Comparison of ENCODE assay signal across 8 mouse cellular contexts in genomic region chrX:7696954-7697381, GRCm38 (mm10). TPM values are rescaled to one million over a fixed set of nuclear protein-coding genes. Genes with fewer than 3 reads are reported as not detected.
DNase-seq lines count a peak whose midpoint lies in the region; ATAC-seq lines count a peak whose summit lies in the region.

TSS of gene Gpkow (plus strand) at chrX:7697131.

- peak; percentile 80 for DNase-seq in c-Kit-negative CD71-positive TER-119-positive erythroid progenitor cells, embryonic 14.5 days (ENCODE audit: low read depth, low spot score)
- peak; percentile 76 for DNase-seq in fibroblast of lung, adult 2 months (ENCODE audit: low read depth)
- peak; percentile 90 for DNase-seq in kidney, postnatal 14 days
- DNase-seq in liver, embryonic 13.5 days: peak; percentile 80
- peak; percentile 72 for DNase-seq in neural tube, embryonic 10.5 days (ENCODE audit: extremely low spot score, low spot score)

- WGBS in heart, embryonic 14.5 days: 13% methylated on average over 33 of the region's 33 CpGs
- 5% methylated on average over 33 of the region's 33 CpGs for WGBS in liver, embryonic 13.5 days (ENCODE audit: insufficient replicate concordance)
- WGBS in stomach, embryonic 16.5 days: 6% methylated on average over 33 of the region's 33 CpGs

- H3K9ac ChIP-seq in heart, embryonic 14.5 days (ENCODE audit: low read length): peak within 1 kb of the TSS; percentile 76
- peak within 1 kb of the TSS; percentile 80 for H3K9ac ChIP-seq in liver, embryonic 13.5 days
- H3K9ac ChIP-seq in stomach, embryonic 16.5 days (ENCODE audit: low read length): peak within 1 kb of the TSS; percentile 78

- peak; percentile 96 for ATAC-seq in CD4-positive, CD25-positive, alpha-beta regulatory T cell, adult 4 months
- peak; percentile 88 for ATAC-seq in heart, embryonic 14.5 days (ENCODE audit: insufficient number of reproducible peaks, insufficient read depth, low FRiP score, low read depth)
- peak; percentile 94 for ATAC-seq in liver, embryonic 13.5 days (ENCODE audit: low read depth)
- peak; percentile 95 for ATAC-seq in stomach, embryonic 16.5 days (ENCODE audit: insufficient read depth, low FRiP score)

- H3K27me3 ChIP-seq in heart, embryonic 14.5 days (ENCODE audit: control insufficient read depth, insufficient read depth, low read length): no peaks in the 10 kb centered on the region
- no peaks in the 10 kb centered on the region for H3K27me3 ChIP-seq in liver, embryonic 13.5 days
- H3K27me3 ChIP-seq in stomach, embryonic 16.5 days (ENCODE audit: control insufficient read depth, insufficient read depth, low read length): no peaks in the 10 kb centered on the region

- peak within 1 kb of the TSS; percentile 58 to 63 for H3K4me3 ChIP-seq in heart, embryonic 14.5 days (ENCODE audit: control insufficient read depth in 1 of 2, insufficient read depth in 1 of 2, low read depth in 1 of 2, low read length in 2 of 2)
- peak within 1 kb of the TSS; percentile 72 for H3K4me3 ChIP-seq in liver, embryonic 13.5 days (replicated peaks)
- H3K4me3 ChIP-seq in stomach, embryonic 16.5 days (replicated peaks; ENCODE audit: low read length): peak within 1 kb of the TSS; percentile 62

- H3K9me3 ChIP-seq in heart, embryonic 14.5 days (ENCODE audit: control insufficient read depth, low read length): no peaks in the 10 kb centered on the region
- no peaks in the 10 kb centered on the region for H3K9me3 ChIP-seq in liver, embryonic 13.5 days (replicated peaks)
- no peaks in the 10 kb centered on the region for H3K9me3 ChIP-seq in stomach, embryonic 16.5 days (replicated peaks; ENCODE audit: control insufficient read depth, low read length)

- H3K27ac ChIP-seq in heart, embryonic 14.5 days (replicated peaks in 1 of 2; ENCODE audit: control insufficient read depth in 1 of 2, insufficient read depth in 1 of 2, low read depth in 2 of 2, low read length in 2 of 2): no peak within 1 kb of the TSS; a peak in 1 of 4 replicates
- H3K27ac ChIP-seq in liver, embryonic 13.5 days: peak within 1 kb of the TSS; percentile 64
- H3K27ac ChIP-seq in stomach, embryonic 16.5 days (ENCODE audit: low read length): no peak within 1 kb of the TSS

- peak within 1 kb of the TSS; percentile 67 for H3K4me2 ChIP-seq in heart, embryonic 14.5 days (ENCODE audit: low read length)
- peak within 1 kb of the TSS; percentile 73 for H3K4me2 ChIP-seq in liver, embryonic 13.5 days
- H3K4me2 ChIP-seq in stomach, embryonic 16.5 days (ENCODE audit: low read depth, low read length): peak within 1 kb of the TSS; percentile 55

- H3K36me3 ChIP-seq in heart, embryonic 14.5 days (ENCODE audit: control insufficient read depth, insufficient read depth, low read length): peaks cover 22% of the 10 kb centered on the region
- H3K36me3 ChIP-seq in liver, embryonic 13.5 days: peaks cover 30% of the 10 kb centered on the region
- no peaks in the 10 kb centered on the region for H3K36me3 ChIP-seq in stomach, embryonic 16.5 days (ENCODE audit: control insufficient read depth, insufficient read depth, low read length)

- H3K4me1 ChIP-seq in heart, embryonic 14.5 days (ENCODE audit: control insufficient read depth in 2 of 2, insufficient read depth in 2 of 2, low read length in 2 of 2): no peaks in the 10 kb centered on the region
- H3K4me1 ChIP-seq in liver, embryonic 13.5 days (replicated peaks): peaks cover 10% of the 10 kb centered on the region; the same call in 1 of the 2 replicates
- H3K4me1 ChIP-seq in stomach, embryonic 16.5 days (ENCODE audit: control insufficient read depth, insufficient read depth, low read length): no peaks in the 10 kb centered on the region; the same call in 1 of the 2 replicates

RNA-seq across cellular contexts. Expression of gene Gpkow, which starts in this region (rescaled TPM):
- polyA plus RNA-seq in CD4-positive, CD25-positive, alpha-beta regulatory T cell, adult 4 months (2017; shearing (Covaris generic)): 10 to 100 TPM; 50.8 to 69.7 TPM
- polyA plus RNA-seq in heart, embryonic 14.5 days (2014; fragmentation: Nextera tagmentation; extraction: Ambion mirVana): 33.5 TPM in 2 replicates
- polyA plus RNA-seq in liver, embryonic 13.5 days (2015; fragmentation: Nextera tagmentation; extraction: Ambion mirVana): 15.0 and 17.7 TPM in 2 replicates
- 37.9 and 38.4 TPM in 2 replicates for polyA plus RNA-seq in stomach, embryonic 16.5 days (2015; fragmentation: Nextera tagmentation; extraction: Ambion mirVana)
